Mouse (Mus musculus): ENCODE data around the gene Olfr970.
"Not testable (repeated sequence)": the region's sequence is repeated elsewhere in the genome, so short reads cannot be mapped to it uniquely, and the experiment has no call there.

The Olfr970 gene

DNA sequence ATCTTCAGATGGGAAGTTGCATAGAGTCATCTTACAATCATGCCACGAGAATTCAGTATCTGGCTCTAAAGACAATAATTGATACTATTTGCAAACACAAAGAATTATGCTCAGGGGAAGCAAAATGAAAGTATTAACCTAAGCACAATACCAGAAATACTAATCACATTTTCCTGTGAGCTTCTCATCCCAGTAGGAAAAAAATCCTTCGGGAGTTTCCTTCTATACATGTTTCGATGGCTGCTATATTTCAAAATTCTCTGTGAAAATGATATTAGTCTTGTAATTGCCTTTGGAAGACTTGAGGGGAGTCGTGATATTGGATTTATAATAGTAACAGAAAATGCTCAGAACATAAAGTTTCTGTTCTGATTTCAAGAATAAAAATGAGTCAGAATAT lies at the start of gene Olfr970:
Gene Olfr970, plus strand, starts transcription at position 301 of the 400 bp plus-strand sequence.
- DNase-seq: no peak

DNA sequence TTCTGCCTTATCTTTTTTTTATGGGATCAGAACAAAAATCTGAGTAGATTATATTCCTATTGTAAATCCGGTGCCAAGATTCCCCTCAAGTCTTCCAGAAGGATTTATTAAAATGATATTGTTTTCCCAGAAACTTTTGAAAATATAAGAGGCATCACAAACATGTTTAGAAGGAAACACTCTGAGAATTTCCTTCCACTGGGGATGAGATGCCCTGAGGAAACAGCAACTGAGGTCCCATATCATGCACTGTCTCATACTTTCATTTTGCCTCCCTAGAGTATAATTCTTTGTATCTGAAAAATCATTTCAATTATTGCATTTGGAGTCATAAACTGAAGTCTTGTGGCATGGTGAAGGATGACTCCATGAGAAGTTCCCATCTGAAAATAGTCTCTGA lies 25.5 kb upstream of the Olfr970 start, which contains the start of gene Olfr968:
Gene Olfr968, minus strand, starts transcription at position 101 of the 400 bp plus-strand sequence.
- no peak for DNase-seq

DNA sequence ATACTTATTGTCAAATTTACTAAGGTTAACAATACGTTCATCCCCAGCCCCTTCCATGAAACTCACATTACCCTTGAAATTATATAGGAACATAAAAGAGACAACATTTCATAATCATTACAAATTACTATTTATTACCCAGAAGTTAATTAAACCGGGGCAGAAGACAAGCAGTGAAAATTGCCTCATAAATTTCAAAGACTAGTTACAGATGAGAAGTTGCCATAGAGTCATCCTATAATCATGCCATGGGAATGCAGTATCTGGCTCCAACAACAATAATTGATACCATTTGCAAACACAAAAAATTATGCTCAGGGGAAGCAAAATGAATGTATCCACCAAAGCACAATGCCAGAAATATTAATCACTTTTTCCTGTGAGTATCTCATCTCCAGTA lies 18.1 kb upstream of the Olfr970 start, which contains the start of gene Olfr969:
Gene Olfr969, plus strand, starts transcription at position 388 of the 400 bp plus-strand sequence.
- no peak for DNase-seq

DNA sequence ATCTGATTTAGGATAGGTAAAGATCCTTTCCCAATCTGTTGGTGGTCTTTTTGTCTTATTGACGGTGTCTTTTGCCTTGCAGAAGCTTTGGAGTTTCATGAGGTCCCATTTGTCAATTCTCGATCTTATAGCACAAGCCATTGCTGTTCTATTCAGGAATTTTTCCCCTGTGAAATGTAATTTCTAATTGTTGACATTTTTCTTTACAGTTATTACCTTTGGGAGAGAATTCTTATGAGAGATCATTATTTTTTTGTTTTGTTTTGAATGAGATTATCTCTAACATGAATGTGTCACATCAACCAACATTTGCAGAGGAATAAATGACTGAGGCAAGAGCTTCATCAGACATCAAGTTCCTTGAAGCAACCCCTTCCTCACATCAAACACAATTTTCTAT lies 27.9 kb downstream of the Olfr970 start, which contains the start of gene Olfr971:
Gene Olfr971, plus strand, starts transcription at position 301 of the 400 bp plus-strand sequence.
- DNase-seq: not testable (repeated sequence)

DNA sequence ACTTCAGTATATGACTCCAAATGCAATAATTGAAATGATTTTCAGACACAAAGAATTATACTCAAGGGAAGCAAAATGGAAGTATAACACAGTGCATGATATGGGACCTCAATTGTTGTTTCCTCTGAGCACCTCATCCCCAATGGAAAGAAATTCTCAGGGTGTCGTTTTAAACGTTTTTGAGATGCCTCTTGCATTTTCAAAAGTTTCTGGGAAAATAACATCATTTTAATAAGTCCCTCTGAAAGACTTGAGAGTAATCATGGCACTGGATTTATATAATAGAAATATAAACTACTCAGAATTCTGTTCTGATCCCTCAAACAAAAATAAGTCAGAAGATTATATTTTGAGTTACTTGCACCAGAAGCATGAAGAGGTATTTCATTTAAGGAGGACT lies 57.5 kb downstream of the Olfr970 start, which contains the start of gene Olfr972:
Gene Olfr972, plus strand, starts transcription at position 301 of the 400 bp plus-strand sequence.
- DNase-seq: no peak

Data from thymus, postnatal 14 days (tissue).